Mouse (Mus musculus): ENCODE data around the gene Cfap206.

The Cfap206 gene

GRCm38 (mm10) chr4:34667923-34668322 lies 62.1 kb downstream of the Cfap206 start:
- no peak for DNase-seq (ENCODE audit: low spot score)

DNA sequence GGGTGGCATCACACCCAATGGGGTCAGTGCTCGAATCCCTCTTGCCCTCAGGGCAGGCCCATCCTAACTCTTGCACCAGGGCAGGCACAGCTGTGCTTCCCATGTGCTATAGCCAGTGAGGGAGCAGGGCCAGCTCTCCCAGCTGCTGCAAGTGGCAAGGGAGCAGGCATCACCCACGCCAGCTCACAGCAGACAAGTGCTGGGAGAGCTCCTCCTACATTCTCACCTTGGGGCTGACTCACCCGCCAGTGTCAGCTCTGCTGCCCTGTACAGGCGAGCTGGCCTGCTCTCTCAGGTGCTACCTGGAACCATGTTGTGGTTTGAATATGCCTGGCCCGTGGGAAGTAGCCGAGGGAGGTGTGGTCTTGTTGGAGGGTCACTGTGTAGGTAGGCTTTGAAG lies 68.1 kb downstream of the Cfap206 start:
- DNase-seq (ENCODE audit: low spot score): no peak

DNA sequence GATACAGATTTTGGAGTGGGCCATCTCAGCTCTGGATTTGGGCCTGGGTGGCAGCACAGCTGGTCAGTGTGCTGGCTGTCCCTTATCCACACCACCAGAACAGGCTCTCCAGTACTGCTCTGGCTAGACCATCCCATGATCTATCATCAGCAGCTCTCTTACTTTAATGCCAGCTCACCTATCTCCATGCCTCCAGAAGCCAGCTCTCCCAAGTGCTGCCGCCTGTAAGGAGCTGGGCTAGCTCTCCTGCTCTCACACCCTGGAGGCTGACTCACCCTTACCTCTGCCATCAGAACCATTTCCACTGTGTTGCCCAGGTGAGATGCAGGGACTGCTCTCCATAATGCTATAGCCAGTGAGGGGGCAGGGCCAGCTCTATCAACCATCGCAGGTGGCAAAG lies 68.5 kb downstream of the Cfap206 start:
- no peak for DNase-seq (ENCODE audit: low spot score)

DNA sequence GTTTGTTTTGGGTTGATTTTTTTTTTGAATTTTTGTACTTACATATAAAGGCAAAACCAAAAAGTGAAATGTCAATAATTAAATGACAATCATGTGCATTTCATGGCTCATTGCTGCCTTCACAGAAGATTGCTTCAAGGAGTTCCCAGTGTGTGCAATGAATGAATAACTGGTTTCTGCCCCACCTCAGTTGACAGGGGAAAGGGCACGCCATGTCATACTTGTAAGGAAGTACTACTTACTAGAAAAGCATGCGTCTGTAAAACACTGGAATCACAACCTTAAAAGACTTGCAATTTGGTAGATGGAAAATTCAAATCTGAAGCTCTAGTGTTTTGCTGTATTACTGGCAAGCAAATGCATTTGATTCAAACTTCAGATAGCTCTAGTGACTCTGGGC lies 71.0 kb downstream of the Cfap206 start:
- no peak for DNase-seq (ENCODE audit: low spot score)

DNA sequence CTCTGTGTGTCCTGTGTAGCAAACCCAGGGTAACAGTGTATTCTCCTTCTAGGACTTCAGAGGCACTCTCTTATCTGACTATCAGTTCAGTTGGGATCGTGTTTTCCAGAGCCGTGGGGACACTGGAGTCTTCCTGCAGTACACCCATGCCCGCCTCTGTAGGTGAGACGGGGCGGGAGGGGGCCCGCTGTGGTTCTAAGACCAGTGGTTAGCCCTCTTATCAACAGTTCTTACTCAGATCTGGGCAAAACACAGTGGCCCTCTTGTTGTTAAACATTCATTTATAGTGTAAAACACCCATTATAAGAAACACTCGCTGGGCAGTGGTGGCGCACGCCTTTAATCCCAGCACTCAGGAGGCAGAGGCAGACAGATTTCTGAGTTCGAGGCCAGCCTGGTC lies 73.9 kb downstream of the Cfap206 start:
- DNase-seq (ENCODE audit: low spot score): no peak

DNA sequence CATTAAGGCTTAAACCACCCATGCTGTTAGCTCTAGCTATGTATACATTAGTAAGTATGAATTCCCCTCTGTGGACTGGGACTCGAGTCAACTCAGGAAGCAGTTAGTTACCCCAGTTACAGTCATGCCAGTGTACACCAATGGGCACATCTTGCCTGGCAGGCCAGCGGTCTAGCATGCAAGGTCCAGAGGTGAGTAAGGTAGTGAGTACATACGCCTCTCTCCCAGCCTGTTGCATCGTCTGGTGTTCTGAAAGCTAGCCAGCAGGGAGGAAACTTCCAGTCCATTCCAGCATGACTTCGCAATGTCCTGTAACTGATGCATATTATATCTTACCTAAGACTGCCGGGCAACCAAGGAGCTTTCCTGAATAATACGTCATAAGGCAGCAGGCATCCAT lies 76.8 kb downstream of the Cfap206 start:
- DNase-seq (ENCODE audit: low spot score): no peak

DNA sequence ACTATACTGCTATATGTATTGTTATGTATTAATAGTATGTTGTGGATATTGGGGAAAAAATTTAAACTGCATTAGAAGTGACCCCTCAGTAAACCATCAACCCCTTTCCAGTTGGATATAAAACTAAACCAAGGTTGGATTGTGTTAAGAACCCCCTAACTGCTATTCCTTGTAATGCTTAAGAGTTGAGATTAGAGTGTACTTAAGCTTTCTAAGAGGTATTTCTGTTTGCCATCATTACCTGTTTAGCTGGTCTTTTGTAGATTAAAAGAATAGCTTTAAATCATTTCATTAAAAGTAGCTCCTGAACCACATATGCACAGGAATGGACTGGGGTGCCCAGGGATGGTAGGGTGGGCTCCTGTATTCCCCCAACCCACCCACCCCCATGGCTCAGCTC lies 85.2 kb downstream of the Cfap206 start:
- no peak for DNase-seq (ENCODE audit: low spot score)

DNA sequence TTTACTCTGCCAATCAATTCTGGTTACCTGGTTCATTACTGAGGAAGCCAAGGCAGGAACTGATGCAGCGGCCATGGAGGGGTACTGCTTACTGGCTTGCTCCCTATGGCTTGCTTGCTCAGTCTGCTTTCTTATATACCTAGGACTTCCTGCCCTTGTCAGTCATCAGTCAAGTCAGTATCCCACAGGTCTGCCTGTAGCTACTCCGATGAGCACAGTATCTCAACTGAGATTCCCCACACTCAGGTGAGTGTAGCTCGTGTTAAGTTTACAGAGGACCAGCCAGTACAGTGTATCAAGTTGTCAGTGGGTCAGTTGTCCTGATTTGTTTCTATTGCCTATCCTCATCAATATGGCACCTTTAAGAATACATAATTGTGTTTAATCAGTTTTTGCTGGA lies 89.3 kb downstream of the Cfap206 start:
- DNase-seq (ENCODE audit: low spot score): no peak

- DNase-seq (ENCODE audit: low spot score): no peak
These were observed 90.2 kb downstream of the Cfap206 start for GRCm38 (mm10) chr4:34639745-34640364.
